Mouse (Mus musculus): ENCODE measurements around the gene Cfap74.
"Not testable (repeated sequence)": the region's sequence is repeated elsewhere in the genome, so short reads cannot be mapped to it uniquely, and the experiment has no call there.

Cfap74 gene

DNA sequence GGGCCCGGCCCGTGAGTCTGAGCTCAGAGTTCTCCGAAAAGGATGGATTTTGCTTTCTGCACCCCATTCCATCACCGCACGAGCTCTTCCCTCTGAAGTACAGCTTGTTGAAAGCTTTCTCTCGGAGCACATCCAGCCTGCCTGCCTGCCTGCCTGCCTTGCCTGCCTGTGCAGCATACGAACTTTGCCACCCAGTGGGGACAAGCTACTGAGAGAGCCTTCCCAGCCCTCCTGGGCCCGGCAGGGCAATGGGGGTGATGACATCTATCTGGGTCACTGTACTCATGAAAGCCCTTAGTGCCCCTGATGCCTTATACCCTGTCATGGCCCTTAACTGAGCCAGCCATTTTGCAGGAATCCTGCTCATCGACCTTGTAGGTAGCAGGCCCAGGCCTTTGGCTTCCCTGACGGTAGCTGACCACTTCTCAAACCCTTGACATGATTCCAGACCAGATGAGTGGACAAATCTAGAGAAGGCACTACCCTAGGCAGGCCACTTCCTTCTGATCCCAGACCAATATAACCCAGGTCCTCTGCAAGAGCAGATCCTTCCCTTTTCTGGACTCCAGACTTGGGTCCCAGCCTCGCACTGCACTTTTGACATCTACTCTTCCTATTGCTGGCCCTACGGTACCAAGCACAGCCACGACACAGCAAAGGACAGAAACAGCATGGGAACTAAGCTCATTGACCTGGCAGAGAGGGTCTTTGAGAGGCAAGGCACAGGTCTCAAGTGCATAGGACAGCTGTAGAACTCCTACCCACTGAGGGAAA lies 58.4 kb downstream of the Cfap74 start:
- DNase-seq (ENCODE audit: extremely low spot score, low read depth, low spot score) = no peak

DNA sequence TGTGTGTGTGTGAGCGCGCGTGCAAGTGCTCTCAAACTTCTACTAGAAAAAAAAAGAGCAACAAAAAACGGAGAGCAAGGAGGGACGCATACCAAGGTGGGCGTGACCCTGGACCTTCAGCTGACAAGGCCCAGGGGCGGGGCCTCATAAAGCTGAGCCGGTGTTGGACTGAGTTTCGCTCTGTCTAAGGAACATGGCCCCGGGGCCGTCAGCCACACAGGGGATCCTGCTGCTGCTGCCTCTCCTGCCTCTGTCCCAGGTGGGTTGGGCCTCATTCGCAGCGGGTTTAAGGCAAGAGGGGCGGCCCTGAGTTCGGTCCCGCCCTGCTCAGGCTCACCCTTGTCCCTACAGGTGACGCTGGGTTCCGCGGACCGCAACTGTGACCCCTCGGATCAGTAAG lies 60.0 kb downstream of the Cfap74 start, which contains the start of gene Tmem52:
Gene Tmem52 (plus strand): TSS at position 163 of the 400 bp plus-strand sequence.
- DNase-seq (ENCODE audit: extremely low spot score, low read depth, low spot score) = no peak

DNA sequence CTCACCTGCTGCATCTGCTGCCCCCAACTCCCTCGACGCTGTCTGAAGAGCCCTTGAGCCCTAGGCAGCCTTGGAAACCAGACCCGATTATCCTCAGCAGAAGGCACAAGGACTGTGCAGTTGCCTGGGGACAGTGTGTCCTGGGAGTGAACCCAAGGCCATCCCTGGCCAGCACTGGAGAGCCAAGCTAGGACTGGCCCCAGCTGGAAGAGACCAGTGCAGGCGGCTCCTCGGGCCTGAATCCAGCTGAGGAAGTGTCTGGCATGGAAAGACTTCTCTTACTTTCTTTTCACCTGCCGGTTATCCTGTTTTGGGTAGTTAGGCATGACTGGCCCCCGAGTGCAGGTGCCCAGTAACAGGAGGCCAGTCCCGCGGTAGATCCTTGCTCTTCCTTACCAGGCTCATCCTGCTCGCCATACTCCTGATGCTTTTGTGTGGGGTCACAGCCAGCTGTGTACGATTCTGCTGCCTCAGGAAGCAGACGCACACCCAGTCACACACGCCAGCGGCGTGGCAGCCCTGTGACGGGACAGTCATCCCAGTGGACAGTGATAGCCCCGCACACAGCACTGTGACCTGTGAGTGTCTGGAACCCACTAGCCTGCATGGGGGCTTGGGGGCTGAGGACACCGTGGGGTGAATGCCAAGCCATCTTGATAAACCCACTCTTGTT lies 60.7 kb downstream of the Cfap74 start:
- DNase-seq (ENCODE audit: extremely low spot score, low read depth, low spot score) = no peak

DNA sequence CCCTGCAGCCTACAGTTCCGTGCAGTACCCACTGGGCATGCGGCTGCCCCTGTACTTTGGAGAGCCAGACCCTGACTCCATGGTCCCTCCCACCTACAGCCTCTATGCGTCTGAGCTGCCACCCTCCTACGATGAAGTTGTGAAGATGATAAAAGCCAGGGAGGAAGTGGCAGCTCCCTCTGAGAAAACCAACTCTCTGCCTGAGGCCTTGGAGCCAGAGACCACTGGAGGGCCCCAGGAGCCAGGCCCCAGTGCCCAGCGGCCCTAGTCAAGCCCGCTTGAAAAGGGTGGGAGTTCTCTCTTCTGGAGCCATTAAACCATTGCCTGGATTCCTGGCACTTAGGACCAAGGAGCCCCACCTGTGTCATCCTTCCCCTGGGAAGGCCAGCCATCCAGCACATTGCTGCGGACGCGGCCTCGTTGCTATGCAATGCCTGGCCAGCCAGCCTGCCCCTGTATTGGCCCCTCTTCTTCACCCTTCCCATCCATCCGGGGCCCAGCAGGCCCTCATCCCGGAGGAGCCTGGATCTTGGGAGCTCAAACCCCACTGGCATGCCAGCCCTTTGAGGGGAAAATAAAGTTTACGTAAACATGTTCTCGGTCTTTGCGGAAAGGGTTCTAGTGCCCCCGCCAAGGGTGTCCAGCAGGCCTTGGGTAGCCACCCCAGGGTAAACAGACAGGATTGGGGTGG lies 61.4 kb downstream of the Cfap74 start:
- no peak for DNase-seq (ENCODE audit: extremely low spot score, low read depth, low spot score)

DNA sequence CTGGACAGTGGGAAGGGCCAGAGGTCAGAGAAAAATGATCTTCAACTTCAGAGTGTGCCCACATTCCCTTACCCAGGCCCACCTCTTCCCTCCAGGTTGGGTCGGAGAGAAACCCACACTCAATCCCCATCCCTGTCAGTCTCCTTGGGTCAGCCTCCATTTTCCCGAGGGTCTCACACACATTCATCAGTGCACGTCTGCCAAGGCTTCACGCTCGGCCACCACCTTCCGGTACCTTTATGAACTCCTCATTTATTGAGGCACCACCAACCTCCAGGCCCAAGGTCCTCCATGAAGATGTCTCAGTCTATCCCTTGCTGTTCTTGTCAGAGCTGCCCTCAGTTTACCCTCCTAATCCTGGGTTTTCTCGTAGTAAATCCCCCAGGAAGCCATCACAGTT lies 62.0 kb downstream of the Cfap74 start:
- DNase-seq (ENCODE audit: extremely low spot score, low read depth, low spot score) = no peak

DNA sequence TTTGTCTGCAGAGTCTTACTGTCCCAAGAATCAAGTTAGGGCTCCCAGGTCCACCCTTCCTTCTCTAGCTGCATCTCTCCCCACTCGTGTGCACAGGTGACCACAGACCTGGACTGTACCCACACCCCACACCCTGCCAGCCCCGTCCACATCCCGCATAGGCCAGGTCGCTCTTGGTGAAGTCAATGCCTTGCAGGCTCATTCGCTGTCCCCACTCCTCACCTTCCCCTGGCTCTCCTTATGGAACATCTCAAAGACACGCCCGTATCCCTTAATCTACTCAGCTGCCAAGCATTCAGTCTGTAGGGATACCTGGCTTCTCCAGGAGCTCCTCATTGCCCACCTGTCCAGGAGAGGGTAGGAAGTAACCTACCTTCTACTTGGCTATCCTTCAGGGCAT lies 62.4 kb downstream of the Cfap74 start:
- no peak for DNase-seq (ENCODE audit: extremely low spot score, low read depth, low spot score)

DNA sequence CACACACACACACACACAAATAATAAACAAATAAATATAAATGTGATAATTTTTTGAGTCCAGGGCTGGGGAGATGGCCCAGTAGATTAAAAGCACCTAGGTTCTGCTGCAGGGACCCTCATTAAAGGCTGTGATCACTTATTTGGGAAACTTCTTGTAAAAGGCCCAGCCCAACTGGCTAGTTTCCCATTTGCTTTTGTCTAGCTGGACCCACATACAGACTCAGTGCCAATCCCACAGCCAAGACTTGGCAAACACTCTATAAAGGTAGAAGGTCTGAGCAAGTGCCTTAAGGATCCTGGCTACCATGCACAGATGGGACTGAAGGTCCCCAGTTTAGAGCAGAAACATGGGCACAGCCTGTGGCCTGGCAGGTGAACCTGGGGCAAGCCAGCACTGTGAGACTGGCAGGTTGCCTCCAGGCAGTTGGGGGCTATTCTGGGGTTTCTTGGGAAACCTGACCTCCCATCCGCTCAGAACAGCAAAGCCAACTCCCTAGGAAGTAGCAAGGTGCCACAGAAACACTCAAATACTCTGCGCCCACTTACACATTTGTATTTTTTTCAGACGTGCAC lies 63.8 kb downstream of the Cfap74 start:
- no peak for DNase-seq (ENCODE audit: extremely low spot score, low read depth, low spot score)

DNA sequence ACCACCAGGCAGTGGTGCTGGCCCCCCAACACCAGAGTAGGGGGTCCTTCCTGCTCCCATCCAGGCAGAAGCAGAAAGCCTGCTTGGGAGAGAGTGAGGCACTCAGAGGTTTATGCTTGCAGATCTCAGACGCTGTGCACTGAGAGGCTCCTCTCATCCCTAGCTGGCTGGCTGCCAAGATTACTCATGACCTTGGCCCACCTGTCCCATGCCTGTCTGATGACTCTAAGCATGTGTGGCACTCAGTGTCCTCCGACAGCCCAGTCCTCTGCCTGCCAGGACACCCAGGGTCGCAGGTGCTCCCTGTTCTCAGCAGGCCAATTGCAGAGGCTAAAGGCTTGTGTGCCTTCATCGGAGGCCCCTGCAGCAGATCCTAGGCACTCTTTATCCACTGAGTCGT lies 64.3 kb downstream of the Cfap74 start:
- DNase-seq (ENCODE audit: extremely low spot score, low read depth, low spot score) = no peak

DNA sequence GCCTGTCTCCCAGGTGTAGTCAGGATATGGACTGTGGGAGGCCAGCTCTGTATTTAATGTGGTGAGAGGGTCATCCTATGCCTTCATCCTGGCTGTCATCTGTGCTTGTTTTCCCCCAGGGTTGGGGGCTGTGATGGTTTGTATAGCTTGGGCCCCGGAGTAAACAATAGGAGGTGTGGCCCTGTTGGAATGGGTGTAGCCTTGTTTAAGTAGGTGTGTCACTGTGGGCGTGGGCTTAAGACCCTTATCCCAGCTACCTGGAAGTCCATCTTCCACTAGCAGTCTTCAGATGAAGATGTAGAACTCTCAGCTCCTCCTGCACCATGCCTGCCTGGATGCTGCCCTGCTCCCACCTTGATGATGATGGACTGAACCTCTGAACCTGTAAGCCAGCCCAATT lies 64.8 kb downstream of the Cfap74 start:
- not testable (repeated sequence) for DNase-seq (ENCODE audit: extremely low spot score, low read depth, low spot score)

DNA sequence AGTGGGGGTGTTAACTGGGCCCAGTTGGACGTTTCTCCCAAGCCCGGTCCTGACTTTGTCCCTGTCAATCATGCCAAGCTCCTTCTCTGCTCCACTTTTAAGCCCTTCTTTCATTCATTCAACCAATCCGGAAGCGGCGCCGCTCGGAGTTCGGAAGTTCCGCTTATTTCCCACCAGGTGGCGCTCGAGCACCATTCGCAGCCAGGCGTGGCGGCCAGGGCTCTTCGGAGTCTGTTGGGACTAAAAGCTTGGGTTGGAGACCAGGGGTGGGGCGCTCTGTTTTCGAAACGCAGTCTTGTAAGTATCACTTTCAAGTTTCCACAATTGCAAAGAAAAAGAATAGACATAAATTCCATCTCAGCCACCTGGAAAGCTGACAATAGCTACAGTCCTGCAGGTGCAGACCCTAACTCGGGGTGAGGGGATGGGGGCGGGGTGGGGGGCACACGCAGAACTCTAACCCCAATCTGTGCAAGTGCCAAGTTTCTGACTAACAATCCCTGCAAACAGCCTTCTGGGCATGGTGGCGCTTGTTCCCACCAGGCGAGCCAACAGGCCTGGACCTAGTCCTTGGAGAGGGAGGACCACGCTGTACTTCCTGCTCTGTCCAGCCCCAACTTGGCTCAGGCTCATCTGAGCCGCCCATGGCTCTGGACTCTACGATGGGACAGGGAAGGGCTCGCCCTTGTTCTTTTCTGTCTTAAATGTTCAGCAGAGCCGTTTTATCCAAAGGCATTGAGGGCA lies 72.6 kb downstream of the Cfap74 start:
- DNase-seq (ENCODE audit: extremely low spot score, low read depth, low spot score) = no peak

DNA sequence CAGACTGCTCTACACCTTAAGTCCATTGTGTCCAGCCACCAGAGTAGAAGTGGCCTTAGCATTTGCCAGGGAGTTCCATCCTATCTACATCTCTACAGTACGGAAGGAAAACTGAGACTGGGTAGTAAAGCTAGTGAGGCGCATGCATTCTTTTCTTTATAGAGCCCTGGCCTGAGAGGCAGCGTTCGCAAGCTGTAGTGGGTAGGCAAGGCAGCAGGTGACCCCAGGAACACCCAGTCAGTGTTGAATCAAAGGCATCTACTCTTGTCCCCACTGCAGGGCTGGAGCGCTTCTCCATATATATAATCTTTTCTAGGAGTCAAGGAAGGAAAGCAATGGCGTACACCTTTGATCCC lies 73.1 kb downstream of the Cfap74 start:
- no peak for DNase-seq (ENCODE audit: extremely low spot score, low read depth, low spot score)

DNA sequence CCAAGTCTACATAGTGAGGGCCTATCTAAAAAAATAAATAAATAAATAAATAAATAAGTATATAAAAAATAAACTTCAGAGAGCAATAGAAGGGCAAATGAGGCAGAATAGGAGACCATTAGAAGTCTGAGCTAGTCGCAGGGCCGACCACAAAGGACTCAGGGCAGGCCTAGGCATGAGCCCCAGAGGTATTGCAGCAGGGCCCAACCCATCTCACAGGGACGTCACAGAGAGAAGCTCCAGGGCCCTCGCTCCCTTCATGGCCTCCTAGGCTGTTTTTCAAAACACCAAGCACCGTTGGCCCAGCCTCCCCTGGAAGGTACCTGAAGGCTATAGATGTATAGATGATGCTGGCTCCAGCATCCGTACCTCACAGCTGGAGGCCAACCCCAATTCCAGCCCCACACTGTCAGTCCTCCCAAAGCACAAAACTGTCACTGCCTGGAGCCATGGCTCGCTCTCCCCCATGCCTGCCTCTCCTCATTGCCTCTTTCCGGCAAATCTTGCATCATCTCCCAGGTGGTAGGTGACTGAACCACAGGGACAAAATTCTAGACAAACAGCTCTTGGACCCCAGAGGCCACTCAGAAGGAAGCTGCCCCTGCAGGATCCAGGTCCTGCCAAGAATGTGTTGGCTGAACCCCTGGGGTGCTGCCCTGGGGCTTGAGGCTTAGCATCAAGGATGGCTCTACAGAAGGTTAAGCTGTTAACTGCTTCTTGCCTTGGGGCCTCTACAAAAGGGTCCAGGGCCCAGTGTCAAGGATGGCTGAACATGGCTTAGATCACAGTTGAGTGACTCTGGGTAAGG lies 73.9 kb downstream of the Cfap74 start:
- no peak for DNase-seq (ENCODE audit: extremely low spot score, low read depth, low spot score)

DNA sequence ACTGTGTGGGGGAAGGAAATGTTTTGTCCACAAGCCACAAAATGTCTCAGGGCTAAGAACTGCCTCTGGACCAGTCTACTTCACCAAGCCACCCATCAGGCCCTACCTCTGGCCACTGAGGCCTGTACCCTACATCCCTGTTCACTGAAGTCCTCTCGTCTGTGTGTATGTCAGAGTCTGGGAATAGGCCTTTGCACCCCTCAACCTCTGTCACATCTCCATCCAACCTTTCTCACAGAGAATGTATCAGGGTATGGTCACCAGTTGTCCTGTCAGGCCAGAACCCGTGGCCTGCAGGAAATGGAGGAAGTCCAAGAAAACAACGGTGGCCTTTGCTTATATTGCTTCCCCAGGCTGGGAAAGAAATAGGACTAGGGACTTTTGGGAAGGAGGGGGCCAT lies 76.5 kb downstream of the Cfap74 start:
- no peak for DNase-seq (ENCODE audit: extremely low spot score, low read depth, low spot score)

DNA sequence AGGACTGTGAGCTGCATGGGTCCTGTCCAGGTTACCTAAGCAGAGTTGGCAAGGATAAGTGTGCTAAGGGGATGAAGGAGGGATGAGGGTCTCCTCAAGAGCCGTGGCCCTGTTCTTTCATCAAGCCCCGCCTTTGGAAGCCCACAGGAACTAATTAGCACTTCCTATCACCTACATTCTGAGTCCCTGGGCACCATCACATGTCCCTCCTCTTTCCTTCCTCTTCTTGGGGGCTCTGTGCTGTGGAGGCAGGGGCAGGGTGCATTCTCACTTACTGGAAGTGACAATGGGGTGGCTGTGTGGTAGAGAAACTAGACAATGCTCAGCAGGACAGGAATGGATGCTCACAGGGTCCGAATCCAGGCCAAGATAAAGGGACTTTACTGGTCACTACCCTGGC lies 78.8 kb downstream of the Cfap74 start:
- DNase-seq (ENCODE audit: extremely low spot score, low read depth, low spot score) = no peak

DNA sequence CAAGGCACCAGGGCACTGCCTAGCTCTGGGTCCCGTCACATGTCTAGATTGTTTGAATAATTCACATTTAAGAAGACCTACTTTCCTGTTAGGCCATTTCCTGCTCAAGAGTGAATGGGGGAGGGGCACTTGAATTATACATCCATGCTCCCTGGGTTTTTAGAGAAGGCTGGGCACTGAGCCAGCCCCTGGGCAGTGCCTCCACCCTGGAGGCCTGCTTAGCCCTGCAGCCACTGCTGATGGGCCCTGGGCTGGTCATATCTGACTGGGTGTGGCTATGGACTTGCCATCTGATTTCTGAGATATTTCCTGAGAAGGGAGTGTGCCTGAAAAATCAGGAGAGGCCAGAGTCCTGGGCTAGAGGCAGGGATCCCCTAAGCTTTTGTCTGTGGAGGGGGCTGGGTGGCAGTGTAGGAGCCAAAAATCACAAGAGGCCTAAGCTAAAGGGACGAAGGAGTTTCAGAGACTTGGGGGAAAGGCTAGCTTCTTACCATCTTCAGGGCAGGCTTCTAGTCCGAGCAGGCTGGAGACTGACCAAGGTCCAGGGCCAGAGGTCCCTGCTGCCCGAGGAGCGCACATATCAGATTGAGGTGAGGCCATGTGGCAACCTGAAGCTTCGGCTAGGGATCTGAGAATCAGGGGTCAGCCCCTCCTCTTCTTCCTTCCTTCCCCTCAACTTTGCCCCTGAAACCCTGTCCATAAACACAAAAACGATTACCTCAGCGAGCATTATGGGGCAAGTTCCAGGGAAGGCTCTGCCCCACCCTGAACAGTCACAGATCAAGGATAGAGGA lies 79.4 kb downstream of the Cfap74 start:
- DNase-seq (ENCODE audit: extremely low spot score, low read depth, low spot score) = no peak

DNA sequence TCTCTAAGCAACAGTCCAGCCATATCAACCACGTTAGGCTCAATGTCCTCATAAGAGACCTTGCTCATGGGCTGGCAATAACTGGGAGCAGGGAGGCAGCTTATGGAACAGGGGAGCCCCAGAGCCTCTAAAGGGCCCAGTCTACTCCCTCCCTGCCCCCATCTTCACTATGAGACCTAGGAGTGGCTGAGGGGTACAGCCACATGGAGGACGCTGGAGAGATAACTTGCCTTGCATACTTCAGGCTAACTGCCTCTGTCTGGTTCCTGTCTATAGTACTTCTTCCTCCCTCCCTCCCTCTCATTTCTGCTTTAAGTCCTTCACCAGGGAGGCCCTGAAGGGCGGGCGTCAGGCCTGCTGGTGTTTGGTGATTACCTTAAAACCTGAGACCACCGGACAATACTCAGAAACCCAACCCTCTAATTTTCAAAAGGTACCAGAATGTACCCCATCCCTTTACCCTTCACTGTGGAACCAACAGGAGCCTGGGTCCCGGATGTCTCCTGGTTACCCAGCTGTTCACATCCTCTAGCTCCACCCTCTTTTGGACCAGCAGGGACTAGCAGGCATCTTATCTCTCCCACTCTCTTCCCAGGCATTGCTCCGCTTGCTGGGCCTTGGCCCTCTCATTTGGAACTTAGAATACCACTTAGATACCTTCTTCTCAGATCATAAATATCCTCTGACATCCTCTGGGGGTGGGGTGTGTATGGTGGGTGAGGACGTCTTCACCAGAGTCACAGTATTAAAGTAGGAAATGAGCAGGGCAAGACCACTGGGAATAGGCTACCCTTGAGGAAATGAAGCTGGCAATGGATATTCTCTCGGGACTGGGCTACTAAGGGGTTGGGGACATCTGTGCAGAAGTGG lies 80.3 kb downstream of the Cfap74 start:
- DNase-seq (ENCODE audit: extremely low spot score, low read depth, low spot score) = no peak

DNA sequence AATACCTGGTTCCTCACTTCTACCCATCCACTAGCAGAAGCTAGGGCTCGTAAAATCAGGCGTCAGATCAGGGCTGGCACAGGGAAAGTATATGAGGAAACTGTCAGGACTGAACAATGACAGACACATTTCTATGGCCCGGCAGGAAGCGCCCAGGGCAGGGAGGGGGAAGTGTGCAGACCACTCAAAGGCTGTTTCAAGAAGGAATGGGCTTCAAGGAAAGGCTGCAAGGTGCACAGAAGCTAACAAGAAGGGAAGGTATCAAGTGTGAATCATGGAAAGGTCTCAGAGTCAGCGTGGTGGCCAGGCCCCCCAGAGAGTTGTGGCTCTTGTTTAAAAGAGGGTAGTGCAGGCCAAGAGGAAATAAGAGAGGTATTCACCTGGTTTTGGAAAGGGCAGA lies 81.5 kb downstream of the Cfap74 start:
- no peak for DNase-seq (ENCODE audit: extremely low spot score, low read depth, low spot score)

DNA sequence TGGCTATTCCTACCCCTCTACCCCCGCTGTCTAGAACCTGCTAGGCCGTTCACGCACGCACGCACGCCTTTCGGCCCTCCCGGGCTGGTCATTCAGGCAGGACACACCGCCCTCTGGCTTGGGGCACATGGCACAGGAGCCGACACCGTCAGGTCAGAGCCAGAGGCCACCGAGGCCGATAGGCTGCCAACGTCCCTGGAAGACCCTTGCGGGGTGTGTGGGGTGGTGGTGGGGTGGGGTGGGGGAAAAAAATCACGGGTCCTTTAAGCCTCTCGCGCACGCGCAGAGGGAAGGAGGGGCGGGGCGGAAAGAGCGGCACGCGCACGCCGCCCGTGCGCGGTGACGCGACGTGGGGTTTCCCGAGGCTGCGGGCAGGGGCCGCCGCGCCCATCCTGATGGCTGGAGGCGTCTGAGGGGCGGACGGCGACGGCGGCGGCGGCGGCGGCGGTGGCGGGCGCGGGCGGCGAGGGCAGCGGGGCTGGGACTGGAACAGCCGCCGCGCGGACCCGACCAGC lies 82.1 kb downstream of the Cfap74 start, which contains the start of gene Gnb1:
Gene Gnb1 (plus strand): TSS at position 372 of the 515 bp plus-strand sequence.
- peak; percentile 56 for DNase-seq (ENCODE audit: extremely low spot score, low read depth, low spot score)

All from hindlimb bud, embryonic 11.5 days (tissue).